Mouse (Mus musculus): ENCODE results near the gene Il4.

Gene Il4

GRCm38 (mm10) chr11:53624124-53624523 lies 5.7 kb upstream of the Il4 start:
- no peak for DNase-seq (ENCODE audit: extremely low spot score)

- no peak for DNase-seq (ENCODE audit: extremely low spot score)
Measured at GRCm38 (mm10) chr11:53623573-53623972, 5.1 kb upstream of the Il4 start.

- DNase-seq (ENCODE audit: extremely low spot score) = no peak
Measured at GRCm38 (mm10) chr11:53622440-53622806, 4.0 kb upstream of the Il4 start.

GRCm38 (mm10) chr11:53621582-53622439 lies 3.3 kb upstream of the Il4 start:
- DNase-seq (ENCODE audit: extremely low spot score) = no peak

GRCm38 (mm10) chr11:53620094-53620493 lies 1.6 kb upstream of the Il4 start:
- no peak for DNase-seq (ENCODE audit: extremely low spot score)

GRCm38 (mm10) chr11:53619428-53619827 lies 959 bp upstream of the Il4 start:
- no peak for DNase-seq (ENCODE audit: extremely low spot score)

GRCm38 (mm10) chr11:53617562-53618109 lies 833 bp downstream of the Il4 start:
- DNase-seq (ENCODE audit: extremely low spot score) = no peak

- no peak for DNase-seq (ENCODE audit: extremely low spot score)
Measured at GRCm38 (mm10) chr11:53616748-53617558, 1.5 kb downstream of the Il4 start.

GRCm38 (mm10) chr11:53615575-53615974 lies 2.9 kb downstream of the Il4 start:
- DNase-seq (ENCODE audit: extremely low spot score) = no peak

- DNase-seq (ENCODE audit: extremely low spot score) = no peak
Measured at GRCm38 (mm10) chr11:53615172-53615571, 3.3 kb downstream of the Il4 start.

GRCm38 (mm10) chr11:53609672-53610071 lies 8.8 kb downstream of the Il4 start:
- DNase-seq (ENCODE audit: extremely low spot score) = no peak

- no peak for DNase-seq (ENCODE audit: extremely low spot score)
Measured at GRCm38 (mm10) chr11:53609231-53609630, 9.2 kb downstream of the Il4 start.

- DNase-seq (ENCODE audit: extremely low spot score) = no peak
Measured at GRCm38 (mm10) chr11:53605609-53606008, 12.9 kb downstream of the Il4 start.

GRCm38 (mm10) chr11:53604983-53605382 lies 13.5 kb downstream of the Il4 start:
- no peak for DNase-seq (ENCODE audit: extremely low spot score)

- DNase-seq (ENCODE audit: extremely low spot score) = no peak
Measured at GRCm38 (mm10) chr11:53591116-53591515, 27.4 kb downstream of the Il4 start.

- DNase-seq (ENCODE audit: extremely low spot score) = peak; percentile 60
Measured at GRCm38 (mm10) chr11:53590368-53590768, 28.1 kb downstream of the Il4 start.

GRCm38 (mm10) chr11:53588279-53588678 lies 30.2 kb downstream of the Il4 start:
- no peak for DNase-seq (ENCODE audit: extremely low spot score)

GRCm38 (mm10) chr11:53585510-53585909 lies 33.0 kb downstream of the Il4 start:
- no peak for DNase-seq (ENCODE audit: extremely low spot score)

GRCm38 (mm10) chr11:53584849-53585248 lies 33.6 kb downstream of the Il4 start:
- peak; percentile 20 for DNase-seq (ENCODE audit: extremely low spot score)

- DNase-seq (ENCODE audit: extremely low spot score) = no peak
Measured at GRCm38 (mm10) chr11:53583151-53583550, 35.3 kb downstream of the Il4 start.

- DNase-seq (ENCODE audit: extremely low spot score) = no peak
Measured at GRCm38 (mm10) chr11:53580562-53580961, 37.9 kb downstream of the Il4 start.

- peak; percentile 95 for DNase-seq (ENCODE audit: extremely low spot score)
Measured at GRCm38 (mm10) chr11:53567224-53568014, 51.0 kb downstream of the Il4 start, which contains the start of gene Kif3a. TSS of gene Kif3a (plus strand) at chr11:53567379.

Data from embryo, embryonic 9.5 days (tissue).